Comparison of ENCODE assay signal across 16 mouse cellular contexts in genomic region chr6:119346257-119346656, GRCm38 (mm10). TPM values are rescaled to one million over a fixed set of nuclear protein-coding genes. Genes with fewer than 3 reads are reported as not detected.
DNase-seq lines count a peak whose midpoint lies in the region; ATAC-seq lines count a peak whose summit lies in the region.
"Had no signal": no experiment of that assay in that cellular context is flagged by ENCODE, and none has a peak within 500 bp of the region (broad histone marks: within the 10 kb centered on the region; RNA-seq: fewer than 3 reads in every experiment).

No protein-coding gene starts in this region.

- DNase-seq in forebrain, embryonic 10.5 days (ENCODE audit: extremely low spot score, low spot score): no peak
- DNase-seq in thymus, postnatal 0 days (ENCODE audit: low spot score): peak; percentile 56
- no peak for DNase-seq in thymus, postnatal 10 days (ENCODE audit: low spot score in 2 of 2)
- peak; percentile 21 for DNase-seq in induced T-regulatory cell, adult 2 months (ENCODE audit: low read depth)
- DNase-seq in ovary, postnatal 14 days (ENCODE audit: low spot score): no peak
- DNase-seq in adrenal gland, postnatal 36 days: no peak
- no peak for DNase-seq in adrenal gland, adult 18-20 months (ENCODE audit: low spot score in 2 of 2)
- DNase-seq: adrenal gland, postnatal 25 days; gastrocnemius, postnatal 14 days; lung, embryonic 14.5 days had no signal

- H3K4me1 ChIP-seq in forebrain, embryonic 10.5 days: 0 out of 2 replicates have a peak, but pooled peaks cover 10% of the 10 kb centered on the region
- no peaks in the 10 kb centered on the region for H3K4me1 ChIP-seq in forebrain, embryonic 15.5 days
- H3K4me1 ChIP-seq: embryonic facial prominence, embryonic 15.5 days; neural tube, embryonic 12.5 days had no signal

- 0 out of 2 replicates have a peak overlapping the region, but pooled peaks have one; percentile 9 for H3K27ac ChIP-seq in forebrain, embryonic 10.5 days
- H3K27ac ChIP-seq in forebrain, embryonic 15.5 days (replicated peaks): no peak overlapping the region
- H3K27ac ChIP-seq: embryonic facial prominence, embryonic 15.5 days; hindbrain, embryonic 15.5 days; kidney, postnatal 0 days; neural tube, embryonic 12.5 days had no signal

- ATAC-seq in forebrain, embryonic 15.5 days (replicated peaks): no peak

- H3K36me3 ChIP-seq in forebrain, embryonic 10.5 days (replicated peaks): no peaks in the 10 kb centered on the region
- no peaks in the 10 kb centered on the region for H3K36me3 ChIP-seq in forebrain, embryonic 15.5 days
- H3K36me3 ChIP-seq: embryonic facial prominence, embryonic 15.5 days; hindbrain, embryonic 15.5 days; neural tube, embryonic 12.5 days had no signal

- no peak overlapping the region for H3K4me3 ChIP-seq in forebrain, embryonic 10.5 days
- H3K4me3 ChIP-seq in forebrain, embryonic 15.5 days: no peak overlapping the region
- H3K4me3 ChIP-seq: embryonic facial prominence, embryonic 15.5 days; hindbrain, embryonic 15.5 days; neural tube, embryonic 12.5 days had no signal

- H3K9me3 ChIP-seq in forebrain, embryonic 10.5 days: no peaks in the 10 kb centered on the region
- H3K9me3 ChIP-seq in forebrain, embryonic 15.5 days: no peaks in the 10 kb centered on the region
- H3K9me3 ChIP-seq: embryonic facial prominence, embryonic 15.5 days; hindbrain, embryonic 15.5 days; neural tube, embryonic 12.5 days had no signal

- WGBS in forebrain, embryonic 10.5 days: 76% methylated on average over 10 of the region's 10 CpGs
- 71% methylated on average over 10 of the region's 10 CpGs for WGBS in forebrain, embryonic 15.5 days

- no peak overlapping the region for H3K9ac ChIP-seq in forebrain, embryonic 15.5 days (replicated peaks)
- H3K9ac ChIP-seq: embryonic facial prominence, embryonic 15.5 days; hindbrain, embryonic 15.5 days; lung, embryonic 14.5 days; neural tube, embryonic 12.5 days had no signal

- H3K4me2 ChIP-seq in forebrain, embryonic 15.5 days (replicated peaks): no peak overlapping the region
- H3K4me2 ChIP-seq: embryonic facial prominence, embryonic 15.5 days; hindbrain, embryonic 15.5 days; lung, embryonic 14.5 days; midbrain, embryonic 11.5 days; neural tube, embryonic 12.5 days had no signal

- no peaks in the 10 kb centered on the region for H3K27me3 ChIP-seq in forebrain, embryonic 10.5 days (ENCODE audit: poor library complexity, severe bottlenecking)
- H3K27me3 ChIP-seq in forebrain, embryonic 15.5 days: no peaks in the 10 kb centered on the region
- H3K27me3 ChIP-seq: embryonic facial prominence, embryonic 15.5 days; hindbrain, embryonic 15.5 days; neural tube, embryonic 12.5 days had no signal

RNA-seq across cellular contexts. Expression of gene Lrtm2, which starts 15.7 kb away (rescaled TPM):
- polyA plus RNA-seq in forebrain, embryonic 10.5 days (2016; fragmentation: Nextera tagmentation; extraction: Ambion mirVana): 0.16 and 0.19 TPM in 2 replicates
- polyA plus RNA-seq in forebrain, embryonic 15.5 days (2015; fragmentation: Nextera tagmentation; extraction: Ambion mirVana): 3.5 and 3.7 TPM in 2 replicates
- polyA plus RNA-seq in thymus, postnatal 0 days (2015; fragmentation: Nextera tagmentation; extraction: Ambion mirVana): 0.36 and 0.38 TPM in 2 replicates
- total RNA-seq in adrenal gland, postnatal 36 days (2021): under 1 TPM in 1 of 2 experiments, not detected in 1; 0.30 TPM
- total RNA-seq in adrenal gland, adult 18-20 months (2021): under 1 TPM in 1 of 2 experiments, not detected in 1; 0.27 TPM
- total RNA-seq: adrenal gland, postnatal 25 days had no signal
- polyA plus RNA-seq: midbrain, embryonic 11.5 days had no signal

Comparison
In these comparisons a context has a peak if more than half of its experiments do, and no peak if none do; other contexts are left out.
1. DNase-seq: peak in thymus, postnatal 0 days (single experiment) and induced T-regulatory cell, adult 2 months (single experiment); none in forebrain, embryonic 10.5 days (single experiment), thymus, postnatal 10 days (0 of 2), ovary, postnatal 14 days (single experiment), adrenal gland, postnatal 36 days (0 of 2) and adrenal gland, adult 18-20 months (0 of 2).